Mouse (Mus musculus) adrenal gland, postnatal 25 days (tissue): ENCODE measurements at regions not wholly inside any gene's neighbourhood (a gene's known extent, or its start where the extent isn't known, plus 50 kb on each side); places are given as distances from the start of the nearest gene placed in this dataset.

Experiments
- microRNA-seq, 2 experiments: library from miRNA; unstranded; fragments of <30 nt; microRNA quantifications; one replicate each; pipeline ENCODE4 v1.2.0; 2021

Small RNA genes in the stretch of these regions (microRNA-seq; reads per million reads assigned to microRNA genes)
- 0 reads per million in 2 experiments for gene Gm23881
